Mouse (Mus musculus) embryonic stem cell, embryonic (primary cell): ENCODE data around the gene 4922502D21Rik.

Experiments used
- CTCF ChIA-PET, 4 experiments: fragments of 300-600 bp in 2 of 4; fragments of 350-600 bp in 2 of 4; sonication (Branson Sonifier 250); formaldehyde crosslinking; loops; one replicate each; lab custom pipeline; 2022; ENCODE audit warnings: inconsistent platforms in 2 of 4; lab: Charles Lee
- POLR2A ChIA-PET, 4 experiments: fragments of 300-600 bp in 2 of 4; fragments of 350-600 bp in 2 of 4; sonication (Branson Sonifier 250); formaldehyde crosslinking; loops; one replicate each; lab custom pipeline; 2022; ENCODE audit warnings: antibody characterized with exemption in 4 of 4, inconsistent platforms in 1 of 4; lab: Charles Lee

4922502D21Rik gene

DNA sequence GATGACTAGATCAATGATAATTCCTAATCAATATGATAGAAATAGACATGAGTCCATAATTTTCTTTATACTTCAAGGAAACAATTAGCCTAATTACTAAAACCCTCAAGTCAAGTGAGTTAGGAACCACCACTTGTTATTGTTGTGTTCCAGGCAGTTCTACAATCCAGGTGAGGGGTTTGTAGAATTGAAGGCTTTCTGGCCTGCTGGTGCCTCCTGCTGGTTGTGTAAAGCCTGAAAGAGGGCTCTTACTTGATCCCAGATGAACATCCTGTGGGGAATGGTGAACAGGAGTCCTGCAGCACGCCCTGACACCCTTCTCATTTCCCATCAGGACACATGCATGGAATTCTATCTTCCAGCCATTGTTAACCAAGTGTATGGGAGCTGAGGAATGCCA, 13.2 kb downstream of the 4922502D21Rik start:
- POLR2A ChIA-PET, result no interaction called here
- CTCF ChIA-PET, result no interaction called here

DNA sequence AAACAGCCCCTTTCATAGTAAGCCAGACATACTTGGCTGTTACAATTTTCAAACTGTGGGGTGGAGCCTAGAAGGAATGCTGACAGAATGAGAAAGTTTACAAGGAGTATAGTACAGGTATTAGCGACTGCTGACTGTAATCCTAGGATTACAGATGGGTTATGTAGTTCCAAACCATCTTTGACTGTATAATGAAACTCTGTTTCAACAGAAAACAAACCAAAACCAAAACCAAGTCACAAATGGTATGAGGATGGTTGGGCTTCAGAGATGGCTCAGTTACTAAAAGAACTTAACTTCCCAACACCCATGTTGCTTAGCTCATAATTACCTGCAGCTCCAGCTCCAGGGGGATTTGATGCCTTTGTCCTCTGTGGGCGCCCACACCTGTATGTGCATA, 15.1 kb downstream of the 4922502D21Rik start:
- ChIA-PET CTCF (no interaction called here), POLR2A (no interaction called here)

DNA sequence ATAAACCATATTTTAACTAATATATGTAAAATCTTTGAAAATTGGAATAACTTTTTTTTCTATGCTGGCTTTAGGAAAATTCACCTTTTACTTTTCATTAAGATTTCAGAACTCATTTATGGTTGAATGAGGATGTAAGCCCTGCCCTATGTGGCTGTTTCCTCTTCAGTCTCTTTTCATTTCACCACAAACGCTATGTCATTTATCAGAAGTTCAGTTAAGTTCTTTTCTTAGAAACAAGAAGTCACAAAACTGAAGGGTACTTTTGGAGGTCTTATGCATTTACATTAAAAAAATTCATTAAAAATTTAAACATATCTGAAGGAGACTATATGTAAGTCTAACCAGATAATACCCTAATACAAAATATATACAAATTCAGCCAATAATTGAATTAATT, 15.9 kb downstream of the 4922502D21Rik start:
- CTCF ChIA-PET, result no interaction called here
- POLR2A ChIA-PET, result no interaction called here

DNA sequence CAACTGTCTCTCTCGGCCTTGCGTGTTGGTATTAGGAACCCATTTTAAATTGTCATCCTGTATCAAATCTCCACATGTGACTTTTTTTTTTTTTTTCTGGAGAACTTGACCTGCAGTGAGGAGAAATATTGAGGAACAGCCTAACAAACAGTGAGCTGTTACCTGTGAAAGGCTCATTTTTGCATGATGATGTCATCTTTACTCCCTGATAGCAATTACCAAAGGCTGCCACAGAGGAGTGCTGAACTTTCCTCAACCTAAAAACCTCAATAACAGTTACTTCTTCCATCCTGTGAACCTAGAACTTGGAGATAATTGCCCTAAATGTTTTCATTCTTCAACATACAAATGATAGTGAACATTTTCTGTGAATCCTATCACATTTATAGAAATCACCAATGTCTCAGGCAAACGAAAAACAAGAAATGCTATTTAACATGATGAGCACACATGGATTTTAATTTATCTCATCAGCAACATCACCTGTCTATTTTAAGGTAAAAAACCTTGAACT, 16.9 kb downstream of the 4922502D21Rik start:
- CTCF ChIA-PET, result no interaction called here

DNA sequence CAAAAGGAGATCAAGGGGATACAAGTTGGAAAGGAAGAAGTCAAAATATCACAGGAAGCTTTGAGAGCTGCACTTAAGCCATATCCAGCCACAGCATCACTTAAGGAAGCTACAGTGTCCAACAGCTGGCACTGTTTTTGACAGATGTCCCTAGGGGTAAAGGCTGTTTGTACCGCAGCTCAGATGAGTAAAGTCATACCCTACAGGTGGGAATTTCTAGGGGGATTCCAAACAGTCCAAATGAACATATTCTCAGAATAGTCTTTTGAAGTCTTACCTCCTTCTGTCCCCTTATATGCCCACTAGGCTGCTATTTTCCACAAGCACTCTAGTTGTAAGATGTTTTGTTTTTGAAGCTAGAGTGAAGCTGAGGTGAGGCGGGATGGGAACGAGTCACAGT, 19.1 kb downstream of the 4922502D21Rik start:
- CTCF ChIA-PET, result no interaction called here

More for the DNA sequence above, 16.9 kb downstream of the 4922502D21Rik start:
- POLR2A ChIA-PET, result no interaction called here

DNA sequence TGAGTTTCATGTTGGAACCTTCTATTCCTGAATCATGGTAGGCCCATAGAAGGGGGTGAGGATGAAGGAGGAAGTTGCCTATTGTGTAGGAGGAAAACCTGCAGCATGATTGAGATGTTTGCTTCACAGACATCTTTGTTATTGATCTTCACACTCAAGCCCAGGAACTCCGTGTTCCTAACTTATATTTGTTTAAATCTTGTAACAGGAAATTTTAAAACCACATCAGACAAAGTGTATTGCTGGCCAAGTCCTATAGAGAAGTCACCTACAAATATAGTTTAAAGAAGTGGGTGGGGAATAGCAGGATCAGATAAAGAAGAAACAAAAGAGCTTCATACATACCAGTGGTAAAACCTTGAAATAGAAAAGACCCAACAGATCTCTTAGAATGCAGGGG, 27.4 kb downstream of the 4922502D21Rik start:
- ChIA-PET POLR2A (no interaction called here), CTCF (no interaction called here)

More for the DNA sequence above, 19.1 kb downstream of the 4922502D21Rik start:
- POLR2A ChIA-PET, result no interaction called here

DNA sequence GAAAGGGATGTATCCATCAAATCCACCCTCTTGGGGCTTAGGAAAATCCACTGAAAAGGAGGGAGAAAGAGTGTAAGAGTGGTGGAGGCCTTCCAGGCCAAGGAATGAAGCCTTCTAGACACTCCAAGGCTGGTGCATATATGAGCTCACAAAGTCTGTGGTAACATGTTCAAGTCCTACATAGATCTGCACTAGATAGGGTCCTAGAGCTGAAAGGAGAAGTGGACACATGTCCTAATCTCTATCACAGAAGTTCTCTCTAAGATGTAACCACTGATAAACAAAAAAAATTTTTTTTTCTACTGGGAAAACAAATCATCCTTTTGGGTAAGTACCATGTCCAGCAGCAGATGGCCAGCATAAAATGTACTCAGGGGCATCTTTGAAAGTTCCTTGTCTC, 42.9 kb downstream of the 4922502D21Rik start:
- CTCF ChIA-PET, result no interaction called here
- POLR2A ChIA-PET, result no interaction called here

DNA sequence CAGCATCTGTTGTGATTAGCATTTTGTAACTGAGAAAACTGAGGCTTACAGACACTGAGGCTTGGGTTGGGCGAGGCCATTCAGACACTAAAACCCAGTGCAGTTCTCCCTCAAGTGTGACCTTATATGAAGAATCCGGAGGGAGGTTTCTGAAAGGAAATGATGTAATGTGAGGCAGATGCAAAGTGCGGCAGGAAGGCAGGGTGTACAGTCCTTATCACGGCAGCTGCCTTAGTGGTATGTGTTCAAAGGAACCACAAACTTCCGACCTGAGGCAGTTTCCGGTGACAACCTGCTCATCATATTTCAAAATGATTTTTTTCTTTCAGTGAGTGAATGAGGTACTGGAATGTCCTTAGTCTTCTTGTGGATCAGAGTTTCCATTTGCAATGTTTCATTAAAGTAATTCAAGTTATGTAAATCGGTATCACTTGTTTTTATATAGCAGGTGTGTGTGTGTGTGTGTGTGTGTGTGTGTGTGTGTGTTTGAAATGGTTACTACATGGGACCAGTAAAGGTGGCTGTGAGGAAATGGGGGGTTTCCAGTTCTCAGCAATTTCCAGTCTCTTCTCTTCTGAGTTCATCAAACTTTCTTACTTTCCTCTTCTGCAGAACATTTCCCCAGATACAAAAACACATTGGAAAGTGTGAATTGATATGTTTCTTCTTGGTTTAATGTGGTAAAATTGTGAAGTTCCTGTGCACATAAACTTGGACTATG, 47.1 kb downstream of the 4922502D21Rik start:
- ChIA-PET POLR2A (no interaction called here), CTCF (no interaction called here)

DNA sequence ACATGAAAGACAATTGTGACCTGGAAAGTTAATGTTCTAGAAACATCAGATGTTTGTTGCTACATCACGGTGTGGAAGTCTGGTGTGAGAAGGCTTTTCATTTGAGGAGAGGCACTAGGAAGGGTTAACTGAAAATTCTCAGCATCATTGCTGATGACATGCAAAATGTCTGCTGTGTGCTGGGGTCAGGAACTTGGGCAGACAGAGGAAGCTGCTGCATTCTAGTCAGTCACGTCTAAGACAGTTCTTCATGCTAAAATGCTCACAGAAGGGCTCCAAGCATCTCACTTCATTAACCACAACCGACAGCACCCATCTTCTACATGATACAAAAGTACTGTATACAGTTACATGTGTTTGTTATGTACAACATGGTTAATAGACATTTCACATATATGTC, 48.3 kb downstream of the 4922502D21Rik start:
- POLR2A ChIA-PET, result no interaction called here
- CTCF ChIA-PET, result no interaction called here

DNA sequence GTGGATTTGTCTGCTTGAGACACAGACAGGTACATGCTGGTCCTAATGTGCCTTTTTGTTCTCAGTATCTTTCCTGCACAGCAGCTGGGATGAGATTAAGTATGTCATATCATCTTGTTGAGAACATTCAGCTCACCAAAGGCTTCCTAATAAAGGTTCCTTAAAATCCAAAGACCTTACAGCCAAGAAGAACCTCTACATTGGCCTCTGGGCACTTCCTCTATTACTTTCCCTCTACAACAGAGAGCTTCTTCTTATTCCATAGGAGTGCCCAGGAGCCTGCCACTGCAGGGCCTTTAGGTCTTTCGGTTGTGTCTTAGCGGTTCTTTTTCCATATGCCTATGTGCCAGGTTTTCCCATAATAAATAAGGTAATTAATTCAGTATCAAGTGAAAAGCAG, 55.1 kb downstream of the 4922502D21Rik start:
- ChIA-PET CTCF (no interaction called here), POLR2A (no interaction called here)

DNA sequence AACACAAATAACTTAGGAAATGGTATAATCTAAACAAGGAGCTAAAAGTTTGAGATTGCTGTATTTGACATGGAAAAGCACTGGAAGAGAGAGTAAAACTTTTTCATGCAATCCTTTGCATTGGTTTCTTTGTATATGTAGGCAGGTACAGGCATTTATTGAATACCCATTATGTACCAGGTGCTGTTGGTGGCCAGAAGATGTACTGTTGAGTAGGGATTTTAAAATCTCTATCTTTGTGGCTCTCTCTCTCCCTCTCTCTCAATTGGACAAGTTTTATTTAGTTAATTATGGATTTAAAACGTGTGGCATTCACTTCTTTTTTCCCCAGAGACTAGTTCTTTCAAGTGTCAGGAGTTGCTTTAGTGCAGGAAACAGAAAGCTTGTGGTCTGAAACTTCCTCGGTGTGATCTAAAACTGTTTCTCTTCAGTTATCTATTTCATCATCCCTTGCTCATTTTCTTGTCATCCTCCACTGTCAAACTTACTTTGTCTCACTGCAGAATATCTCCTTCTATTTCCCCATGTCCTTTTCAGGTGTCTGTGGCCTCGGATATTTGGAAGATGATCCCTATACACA, 55.9 kb downstream of the 4922502D21Rik start:
- POLR2A ChIA-PET, result interaction anchor here in 1 of 4 experiments (0.8 kb wide), 1 partner anchor 11 kb away, joined by 3 read pairs; no protein-coding TSS in a partner anchor
- CTCF ChIA-PET, result no interaction called here

DNA sequence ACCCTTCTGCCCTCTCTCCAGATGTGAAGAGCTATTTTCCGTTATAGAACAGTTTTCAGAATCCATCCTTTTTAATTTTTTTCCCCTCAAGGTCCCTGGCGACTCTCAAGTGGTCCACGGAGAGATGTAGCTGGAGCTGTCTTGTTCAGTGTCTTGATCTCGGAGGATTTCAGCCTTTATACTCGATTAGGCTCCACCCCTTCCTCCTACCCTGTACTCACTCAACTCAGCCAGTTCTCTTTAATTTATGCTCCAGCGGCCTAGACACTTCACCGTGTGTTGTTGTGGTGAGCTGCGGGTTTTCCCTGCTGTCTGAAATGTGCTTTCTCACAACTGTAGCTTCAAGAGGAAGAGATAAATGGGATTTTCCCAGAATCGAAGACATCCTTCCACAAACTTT, 56.4 kb downstream of the 4922502D21Rik start, which contains the start of gene Cd69:
Cd69 (minus strand) TSS at position 217 of the 400 bp plus-strand sequence.
- ChIA-PET CTCF (no interaction called here), POLR2A (interaction anchor here in 2 of 4 experiments (0.6 to 0.8 kb wide), 2 partner anchors 10 to 40 kb away, joined by 3 to 9 read pairs; no protein-coding TSS in a partner anchor)

DNA sequence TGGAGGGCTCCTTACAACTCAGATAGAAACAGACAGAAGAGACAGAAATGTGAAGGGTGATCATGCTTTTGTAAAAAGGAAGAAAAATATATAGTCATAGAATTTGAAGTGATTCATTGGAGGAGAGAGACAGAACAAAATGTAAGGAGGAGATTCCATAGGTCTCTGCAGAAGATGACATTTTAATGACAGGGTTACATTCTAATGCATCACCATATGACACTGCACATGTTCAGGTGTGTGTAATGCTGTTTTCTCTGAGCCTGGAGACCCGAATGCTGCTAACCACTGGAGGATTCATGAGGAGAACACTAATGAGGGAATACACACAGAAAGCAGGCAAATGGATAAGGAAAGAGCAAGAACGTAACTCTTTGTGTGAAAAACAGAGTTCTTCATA, 57.1 kb downstream of the 4922502D21Rik start:
- POLR2A ChIA-PET, result no interaction called here
- CTCF ChIA-PET, result no interaction called here

DNA sequence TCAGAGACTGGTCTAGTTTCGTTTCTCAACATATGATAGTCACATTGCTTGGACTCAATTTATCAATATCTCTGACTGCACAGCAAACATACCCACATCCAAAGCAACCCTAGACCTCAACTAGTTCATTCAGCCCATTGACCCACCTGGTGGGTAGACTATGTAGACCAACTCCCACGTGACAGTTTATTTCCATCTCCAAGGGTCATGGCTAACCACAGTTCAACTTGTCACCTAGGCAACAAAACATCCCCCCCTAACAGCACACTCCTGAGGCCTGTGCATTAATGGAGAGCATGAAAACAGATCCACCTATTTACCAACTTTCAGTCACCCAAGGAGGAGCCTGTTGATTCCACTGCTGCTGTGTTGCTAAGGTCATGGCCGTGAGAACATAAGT, 57.9 kb downstream of the 4922502D21Rik start:
- ChIA-PET POLR2A (no interaction called here), CTCF (no interaction called here)
